Mouse (Mus musculus): ENCODE measurements around the gene Rab5b. TPM values are rescaled to one million over a fixed set of nuclear protein-coding genes. Genes with fewer than 3 reads are reported as not detected.

The Rab5b gene
- polyA plus RNA-seq (2012; ENCODE audit: low replicate concordance) = 9.7 and 12.3 TPM in 2 replicates

DNA sequence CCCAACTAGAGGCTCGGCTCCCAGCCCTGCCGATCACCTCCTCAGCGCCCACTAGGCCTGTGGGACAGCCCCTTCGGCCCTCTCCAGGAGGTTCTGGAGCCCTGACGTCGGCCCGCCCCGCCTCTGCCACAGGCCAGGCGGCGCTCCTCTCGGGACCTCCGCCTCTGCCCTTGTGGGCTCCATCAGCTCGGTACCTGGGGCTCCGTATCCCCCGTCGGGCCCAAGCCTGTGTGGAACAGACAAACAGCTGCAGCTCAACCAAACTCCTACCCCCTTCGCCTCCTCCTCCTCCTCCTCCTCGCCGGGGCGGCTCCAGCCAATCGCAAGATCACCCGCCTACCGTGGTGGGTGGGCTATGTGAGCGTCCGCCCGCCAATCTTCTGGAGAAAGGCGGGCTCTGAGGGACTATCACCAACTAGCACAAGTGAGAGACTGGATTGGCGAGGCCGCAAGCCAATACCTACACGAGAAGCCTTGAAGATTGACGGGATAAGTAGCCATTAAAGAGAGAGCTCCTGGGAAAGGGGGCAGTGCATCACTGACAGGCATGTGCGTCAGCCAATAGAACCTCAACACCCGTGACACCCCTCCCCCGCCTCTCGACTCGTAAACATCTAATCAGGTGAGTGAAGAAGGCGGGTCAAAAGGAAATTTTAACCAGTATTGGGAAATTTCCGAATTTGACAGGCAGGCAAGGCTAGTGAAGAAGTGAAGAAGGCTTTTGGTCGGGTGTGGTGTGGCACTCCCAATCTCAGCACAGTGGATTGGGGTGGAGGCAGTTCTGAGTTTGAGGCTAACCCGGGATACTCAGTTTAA, at the start of gene Rab5b:
Gene Rab5b (minus strand): TSS at position 273 of the 816 bp plus-strand sequence.

DNA sequence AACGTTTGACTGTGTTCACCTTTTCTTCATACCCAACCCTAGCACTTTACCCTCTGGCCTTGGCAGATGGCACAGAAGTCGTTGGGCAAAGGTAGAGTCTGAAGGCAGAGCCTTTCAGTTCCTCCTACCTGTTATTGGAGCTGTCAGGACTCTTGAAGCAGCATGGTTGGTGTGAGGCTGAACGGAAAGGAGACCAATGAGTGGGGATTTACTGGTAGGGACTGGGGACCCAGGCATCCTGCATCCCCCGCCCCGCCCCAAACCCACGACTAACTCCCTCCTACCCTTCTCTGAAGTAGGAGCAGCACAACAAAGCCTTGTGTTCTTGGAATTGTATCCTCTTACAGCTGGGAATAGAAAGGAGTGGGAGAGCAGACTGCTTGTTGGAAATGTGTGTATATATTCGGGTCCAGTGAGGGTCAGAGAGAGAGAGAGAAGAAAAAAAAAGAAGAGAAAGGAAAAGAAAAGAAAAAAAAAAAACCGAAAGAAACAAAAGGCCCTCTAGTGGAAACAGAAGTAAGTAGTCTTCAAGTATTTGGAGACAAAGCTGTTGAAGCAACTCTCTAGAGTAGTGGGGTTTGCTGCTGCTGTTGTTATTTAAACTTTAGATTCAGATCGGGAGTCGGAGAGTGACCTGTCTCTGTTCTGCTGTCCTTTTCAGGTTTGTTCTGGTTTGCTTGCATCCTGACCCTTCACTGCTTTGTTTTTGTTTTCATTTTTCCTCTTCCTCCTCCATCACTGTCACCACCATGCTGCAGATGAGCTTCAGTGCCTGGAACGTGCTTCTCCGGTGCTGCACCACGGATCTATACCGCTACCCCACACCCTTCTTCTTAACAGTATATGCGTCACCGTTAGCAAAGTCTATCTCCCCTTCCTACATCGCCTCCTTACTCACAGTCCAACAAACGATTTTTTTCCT, 48.9 kb upstream of the Rab5b start, which contains the start of gene Dgka:
Gene Dgka (minus strand): TSS at position 176 of the 922 bp plus-strand sequence.

DNA sequence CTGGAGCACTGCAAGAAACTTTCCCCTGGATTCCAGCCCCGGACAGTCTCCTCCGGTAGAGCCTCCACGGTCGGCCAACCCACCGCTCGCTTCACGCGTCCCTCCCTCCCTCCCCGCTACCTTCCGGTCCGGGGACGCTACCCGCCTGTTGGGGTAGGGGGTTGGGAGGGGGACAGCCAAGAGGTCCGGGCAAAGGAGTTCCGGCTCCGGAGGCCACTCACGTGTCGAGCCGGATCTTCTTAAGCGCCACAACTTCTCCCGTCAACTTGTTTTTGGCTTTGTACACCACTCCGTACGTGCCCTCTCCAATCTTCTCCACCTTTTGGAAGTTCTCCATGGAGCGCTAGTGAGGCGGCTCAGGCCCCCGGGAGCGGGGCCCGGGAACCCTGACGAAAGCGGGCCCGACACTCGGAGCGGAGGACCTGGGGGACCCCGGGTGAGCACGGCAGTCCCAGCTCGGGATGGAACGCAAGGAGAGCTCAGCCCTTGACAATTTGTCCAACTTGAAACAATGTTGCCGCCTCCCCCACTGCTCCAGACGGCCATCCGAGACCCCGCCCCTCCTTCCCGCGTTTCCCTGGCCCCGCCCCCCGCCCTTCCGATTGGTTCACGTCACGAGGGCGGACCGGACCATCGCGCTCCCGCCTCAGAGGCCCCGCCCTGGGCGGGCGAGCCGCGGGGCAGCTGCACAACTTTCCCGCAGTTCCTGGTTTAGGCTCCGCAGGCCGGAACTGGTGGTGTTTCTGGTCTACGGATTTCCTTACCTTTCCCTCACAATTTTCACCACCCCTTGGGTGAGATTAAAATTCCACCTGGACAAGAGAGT, 8.6 kb upstream of the Rab5b start, which contains the start of gene Cdk2:
Gene Cdk2 (minus strand): TSS at position 541 of the 826 bp plus-strand sequence.

DNA sequence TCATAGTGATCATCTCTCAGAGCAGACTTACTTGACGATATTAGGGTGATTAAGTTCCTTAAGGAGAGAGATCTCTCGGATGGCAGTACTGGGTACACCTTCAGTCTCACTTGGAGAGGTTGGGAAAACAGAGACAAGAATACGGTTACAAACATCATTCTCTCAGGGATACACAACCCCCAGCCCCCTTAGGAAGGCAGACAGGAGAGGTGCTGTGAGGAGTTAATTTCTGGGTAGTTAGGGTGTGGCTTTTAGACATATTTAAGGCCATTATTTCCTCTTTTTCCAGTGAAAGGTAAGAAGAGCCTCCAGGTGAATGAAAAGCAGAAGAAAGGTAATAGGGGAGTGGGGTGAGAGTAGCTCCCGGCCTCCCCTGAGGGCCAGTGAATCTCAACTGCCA, 7.8 kb upstream of the Rab5b start, which contains the start of gene Pmel:
Gene Pmel (plus strand): TSS at position 301 of the 400 bp plus-strand sequence.

DNA sequence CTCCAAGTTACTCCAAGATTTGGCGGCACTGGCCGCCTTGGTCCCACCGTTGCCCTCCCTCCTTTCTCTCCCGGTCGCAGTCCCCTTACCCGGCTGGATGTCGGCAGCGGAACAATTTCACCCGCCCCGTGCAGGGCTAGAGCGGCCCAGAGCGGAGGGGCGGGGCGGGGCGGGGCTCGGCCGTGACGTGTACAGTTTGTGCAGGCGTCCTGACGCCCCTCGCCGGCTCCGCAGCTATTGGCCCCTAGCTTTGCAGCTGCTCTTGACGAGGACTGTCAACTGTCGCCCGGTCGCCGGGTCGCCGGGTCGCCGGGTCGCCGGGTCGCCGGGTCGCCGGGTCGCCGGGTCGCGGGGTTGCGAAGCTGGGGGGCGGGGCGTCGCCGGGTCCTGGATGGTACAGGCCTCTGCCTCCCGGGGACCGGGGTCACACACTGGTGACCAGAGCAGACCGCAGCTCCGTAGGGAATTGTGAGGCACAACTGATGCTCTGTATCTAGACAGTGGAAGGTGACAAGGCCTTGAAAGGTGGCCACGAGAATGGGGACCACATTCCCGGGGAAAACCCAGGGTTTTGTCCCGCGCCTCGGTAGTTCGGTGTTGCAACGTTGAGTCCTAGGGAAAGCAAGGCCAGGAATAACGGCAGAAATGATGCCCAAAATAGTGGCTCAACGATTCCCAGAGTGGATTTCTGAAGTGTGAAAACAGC, 22.1 kb downstream of the Rab5b start, which contains the start of gene Suox:
Gene Suox (minus strand): TSS at position 311 of the 706 bp plus-strand sequence.

DNA sequence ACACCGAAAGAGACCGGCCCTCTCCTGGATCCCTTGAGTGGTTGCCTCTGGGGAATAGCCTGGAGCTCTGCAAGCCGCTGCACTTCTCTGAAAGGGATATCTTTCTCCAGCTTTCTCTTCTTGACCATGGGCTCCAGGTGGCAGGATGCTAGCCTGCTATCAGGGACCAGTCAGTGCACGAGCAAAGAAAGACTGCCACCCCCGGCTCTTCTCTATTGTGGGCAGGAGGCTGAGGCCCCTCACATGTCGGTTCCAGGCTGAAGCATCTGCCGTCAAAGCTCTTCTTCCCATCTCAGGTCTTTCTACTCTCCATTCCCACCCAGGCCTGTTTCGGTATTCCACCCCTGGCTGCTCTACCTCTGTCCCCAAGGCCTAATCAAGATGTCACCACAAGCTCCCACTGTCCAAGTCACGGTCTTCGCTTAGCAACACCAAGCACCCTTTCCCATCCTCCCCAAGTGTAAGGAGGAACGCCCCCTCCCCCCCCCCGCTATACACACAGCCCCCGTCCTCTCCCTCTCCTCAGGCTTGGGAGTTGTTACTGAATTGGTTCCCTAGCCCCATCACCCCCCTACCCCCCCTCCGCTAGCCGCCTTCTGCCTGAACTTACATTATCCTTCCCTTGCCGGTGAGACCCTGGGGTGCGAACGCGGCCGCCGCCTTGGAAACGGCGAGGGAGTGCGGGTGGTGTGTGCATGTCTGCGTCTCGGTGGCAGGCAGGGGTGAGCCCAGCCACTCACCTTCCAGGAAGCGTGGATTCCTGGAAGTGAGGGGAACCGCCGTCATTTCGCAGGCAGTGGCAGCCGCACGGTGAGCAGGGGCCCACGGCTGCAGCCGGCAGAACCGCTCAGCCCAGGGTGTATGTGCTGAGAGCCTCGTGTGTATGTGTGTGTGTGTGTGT, 50.7 kb downstream of the Rab5b start, which contains the start of gene Ikzf4:
Gene Ikzf4 (minus strand): TSS at position 881 of the 901 bp plus-strand sequence.

Other genes starting within 250 kb of the Rab5b start
- gene Smarcc2, start 237.0 kb downstream of the Rab5b start, polyA plus RNA-seq (2012; ENCODE audit: low replicate concordance) = 223 and 234 TPM in 2 replicates
- 27.3 and 134 TPM in 2 replicates for gene Myl6, start 202.1 kb downstream of the Rab5b start, polyA plus RNA-seq (2012; ENCODE audit: low replicate concordance)
- gene Myl6b, start 197.6 kb downstream of the Rab5b start, polyA plus RNA-seq (2012; ENCODE audit: low replicate concordance) = 6.8 and 8.3 TPM in 2 replicates
- gene Esyt1, start 170.4 kb downstream of the Rab5b start, polyA plus RNA-seq (2012; ENCODE audit: low replicate concordance) = 64.0 and 113 TPM in 2 replicates
- 17.8 and 33.1 TPM in 2 replicates for gene Zc3h10, start 148.5 kb downstream of the Rab5b start, polyA plus RNA-seq (2012; ENCODE audit: low replicate concordance)
- gene Rpl41, start 147.0 kb downstream of the Rab5b start, polyA plus RNA-seq (2012; ENCODE audit: low replicate concordance) = 1,968 and 2,386 TPM in 2 replicates
- gene Pa2g4, start 130.3 kb downstream of the Rab5b start, polyA plus RNA-seq (2012; ENCODE audit: low replicate concordance) = 485 and 726 TPM in 2 replicates
- 0.35 and 0.77 TPM in 2 replicates for gene Erbb3, start 106.6 kb downstream of the Rab5b start, polyA plus RNA-seq (2012; ENCODE audit: low replicate concordance)
- 275 and 2,118 TPM in 2 replicates for gene Rps26, start 69.5 kb downstream of the Rab5b start, polyA plus RNA-seq (2012; ENCODE audit: low replicate concordance)
- gene Ikzf4, start 50.3 kb downstream of the Rab5b start, polyA plus RNA-seq (2012; ENCODE audit: low replicate concordance) = 1.4 and 2.2 TPM in 2 replicates
- gene Suox, start 22.2 kb downstream of the Rab5b start, polyA plus RNA-seq (2012; ENCODE audit: low replicate concordance) = 0.64 and 3.0 TPM in 2 replicates
- 0.14 TPM in 1 of 2 replicates, not detected in the other for gene Pmel, start 7.9 kb upstream of the Rab5b start, polyA plus RNA-seq (2012; ENCODE audit: low replicate concordance)
- 14.9 and 21.2 TPM in 2 replicates for gene Cdk2, start 8.8 kb upstream of the Rab5b start, polyA plus RNA-seq (2012; ENCODE audit: low replicate concordance)
- 4.5 and 5.3 TPM in 2 replicates for gene Dgka, start 48.6 kb upstream of the Rab5b start, polyA plus RNA-seq (2012; ENCODE audit: low replicate concordance)
- 178 and 186 TPM in 2 replicates for gene Pym1, start 51.6 kb upstream of the Rab5b start, polyA plus RNA-seq (2012; ENCODE audit: low replicate concordance)
- 0.26 and 0.43 TPM in 2 replicates for gene Mmp19, start 94.6 kb upstream of the Rab5b start, polyA plus RNA-seq (2012; ENCODE audit: low replicate concordance)
- gene Dnajc14, start 107.8 kb upstream of the Rab5b start, polyA plus RNA-seq (2012; ENCODE audit: low replicate concordance) = 6.1 and 25.6 TPM in 2 replicates
- 0.89 and 1.4 TPM in 2 replicates for gene Tmem198b, start 108.1 kb upstream of the Rab5b start, polyA plus RNA-seq (2012; ENCODE audit: low replicate concordance)
- 0.41 and 5.4 TPM in 2 replicates for gene Sarnp, start 121.1 kb upstream of the Rab5b start, polyA plus RNA-seq (2012; ENCODE audit: low replicate concordance)
- gene Ormdl2, start 125.4 kb upstream of the Rab5b start, polyA plus RNA-seq (2012; ENCODE audit: low replicate concordance) = 2.6 and 17.0 TPM in 2 replicates
- gene Gdf11, start 195.5 kb upstream of the Rab5b start, polyA plus RNA-seq (2012; ENCODE audit: low replicate concordance) = 1.5 and 1.6 TPM in 2 replicates
- 0.96 and 1.1 TPM in 2 replicates for gene Cd63, start 204.7 kb upstream of the Rab5b start, polyA plus RNA-seq (2012; ENCODE audit: low replicate concordance)
- 2.4 and 4.2 TPM in 2 replicates for gene Rdh5, start 226.6 kb upstream of the Rab5b start, polyA plus RNA-seq (2012; ENCODE audit: low replicate concordance)
- gene Bloc1s1, start 227.8 kb upstream of the Rab5b start, polyA plus RNA-seq (2012; ENCODE audit: low replicate concordance) = 24.2 and 33.3 TPM in 2 replicates
- 1.6 and 2.3 TPM in 2 replicates for gene Itga7, start 237.6 kb upstream of the Rab5b start, polyA plus RNA-seq (2012; ENCODE audit: low replicate concordance)

Measured in leukemia stem cell, adult 10-12 weeks (primary cell).